Mouse (Mus musculus): ENCODE results near the gene Sgta. TPM values are rescaled to one million over a fixed set of nuclear protein-coding genes. Genes with fewer than 3 reads are reported as not detected.

The Sgta gene
- polyA plus RNA-seq (2012; rRNA removed), result 116 and 222 TPM in 2 replicates

- Histone ChIP-seq H3K27me3 (ENCODE audit: control insufficient read depth, insufficient read depth, low read length) (no peaks in the 10 kb centered on the region), H3K4me1 (ENCODE audit: control insufficient read depth, insufficient read depth, insufficient read length, low read length) (peaks cover 6% of the 10 kb centered on the region), H3K4me3 (ENCODE audit: low read depth, low read length) (peak within 1 kb of the TSS; percentile 79), H3K36me3 (ENCODE audit: control insufficient read depth, insufficient read depth, low read length) (no peaks in the 10 kb centered on the region), H3K27ac (ENCODE audit: insufficient read depth, low read depth, low read length) (peak within 1 kb of the TSS; percentile 40)
- under 1% methylated on average over 48 of the region's 48 CpGs for WGBS
- TF ChIP-seq CTCF (IDR thresholded peaks at IDR 0.05; ENCODE audit: extremely low read depth, insufficient read length, insufficient replicate concordance, low read depth, low read length), result no peak
- peak; percentile 74 for TF ChIP-seq POLR2A (IDR thresholded peaks at IDR 0.05; ENCODE audit: low read depth, low read length)
These were observed at the start of gene Sgta for GRCm38 (mm10) chr10:81059603-81060543. Gene Sgta, minus strand, starts transcription at chr10:81060181.

GRCm38 (mm10) chr10:81106113-81106721 is 46.2 kb upstream of the Sgta start:
- Histone ChIP-seq H3K4me1 (ENCODE audit: control insufficient read depth, insufficient read depth, insufficient read length, low read length) (peaks cover 38% of the 10 kb centered on the region), H3K27ac (ENCODE audit: insufficient read depth, low read depth, low read length) (peak overlapping the region; percentile 98), H3K36me3 (ENCODE audit: control insufficient read depth, insufficient read depth, low read length) (peaks cover 32% of the 10 kb centered on the region), H3K4me3 (ENCODE audit: low read depth, low read length) (peak overlapping the region; percentile 92), H3K27me3 (ENCODE audit: control insufficient read depth, insufficient read depth, low read length) (no peaks in the 10 kb centered on the region)
- WGBS, result 2% methylated on average over 35 of the region's 35 CpGs
- TF ChIP-seq POLR2A (IDR thresholded peaks at IDR 0.05; ENCODE audit: low read depth, low read length), result no peak; the same call in 1 of the 2 replicates
- no peak for TF ChIP-seq CTCF (IDR thresholded peaks at IDR 0.05; ENCODE audit: extremely low read depth, insufficient read length, insufficient replicate concordance, low read depth, low read length)

- H3K27ac ChIP-seq (ENCODE audit: insufficient read depth, low read depth, low read length), result peak within 1 kb of the TSS; percentile 98
- H3K36me3 ChIP-seq (ENCODE audit: control insufficient read depth, insufficient read depth, low read length), result peaks cover 26% of the 10 kb centered on the region
- TF ChIP-seq POLR2A (IDR thresholded peaks at IDR 0.05; ENCODE audit: low read depth, low read length), result peak; percentile 98
- no peak for TF ChIP-seq CTCF (IDR thresholded peaks at IDR 0.05; ENCODE audit: extremely low read depth, insufficient read length, insufficient replicate concordance, low read depth, low read length)
- WGBS, result under 1% methylated on average over 56 of the region's 56 CpGs
- no peaks in the 10 kb centered on the region for H3K27me3 ChIP-seq (ENCODE audit: control insufficient read depth, insufficient read depth, low read length)
- peak within 1 kb of the TSS; percentile 92 for H3K4me3 ChIP-seq (ENCODE audit: low read depth, low read length)
- peaks cover 41% of the 10 kb centered on the region for H3K4me1 ChIP-seq (ENCODE audit: control insufficient read depth, insufficient read depth, insufficient read length, low read length)
These were observed 45.7 kb upstream of the Sgta start, which contains the start of gene Map2k2 for GRCm38 (mm10) chr10:81105565-81106112. Gene Map2k2, plus strand, starts transcription at chr10:81105915.

- TF ChIP-seq CTCF (IDR thresholded peaks at IDR 0.05; ENCODE audit: extremely low read depth, insufficient read length, insufficient replicate concordance, low read depth, low read length), result no peak
- no peak for TF ChIP-seq POLR2A (IDR thresholded peaks at IDR 0.05; ENCODE audit: low read depth, low read length)
- no peaks in the 10 kb centered on the region for H3K27me3 ChIP-seq (ENCODE audit: control insufficient read depth, insufficient read depth, low read length)
- H3K4me1 ChIP-seq (ENCODE audit: control insufficient read depth, insufficient read depth, insufficient read length, low read length), result peaks cover 38% of the 10 kb centered on the region
- peak overlapping the region; percentile 85 for H3K27ac ChIP-seq (ENCODE audit: insufficient read depth, low read depth, low read length)
- peaks cover 10% of the 10 kb centered on the region for H3K36me3 ChIP-seq (ENCODE audit: control insufficient read depth, insufficient read depth, low read length)
- 39% methylated on average over 9 of the region's 9 CpGs for WGBS
- H3K4me3 ChIP-seq (ENCODE audit: low read depth, low read length), result no peak overlapping the region
These were observed 35.1 kb upstream of the Sgta start for GRCm38 (mm10) chr10:81094931-81095678.

- 17% methylated on average over 22 of the region's 22 CpGs for WGBS
- Histone ChIP-seq H3K4me1 (ENCODE audit: control insufficient read depth, insufficient read depth, insufficient read length, low read length) (peaks cover 41% of the 10 kb centered on the region), H3K27me3 (ENCODE audit: control insufficient read depth, insufficient read depth, low read length) (no peaks in the 10 kb centered on the region), H3K36me3 (ENCODE audit: control insufficient read depth, insufficient read depth, low read length) (peaks cover 33% of the 10 kb centered on the region), H3K27ac (ENCODE audit: insufficient read depth, low read depth, low read length) (peak overlapping the region; percentile 88), H3K4me3 (ENCODE audit: low read depth, low read length) (peak overlapping the region; percentile 66)
- TF ChIP-seq CTCF (IDR thresholded peaks at IDR 0.05; ENCODE audit: extremely low read depth, insufficient read length, insufficient replicate concordance, low read depth, low read length), result no peak
- TF ChIP-seq POLR2A (IDR thresholded peaks at IDR 0.05; ENCODE audit: low read depth, low read length), result peak; percentile 83
These were observed 32.7 kb upstream of the Sgta start for GRCm38 (mm10) chr10:81092465-81093250.

- peaks cover 43% of the 10 kb centered on the region for H3K36me3 ChIP-seq (ENCODE audit: control insufficient read depth, insufficient read depth, low read length)
- peak overlapping the region; percentile 66 for H3K4me3 ChIP-seq (ENCODE audit: low read depth, low read length)
- no peaks in the 10 kb centered on the region for H3K27me3 ChIP-seq (ENCODE audit: control insufficient read depth, insufficient read depth, low read length)
- TF ChIP-seq POLR2A (IDR thresholded peaks at IDR 0.05; ENCODE audit: low read depth, low read length), result no peak; the same call in 1 of the 2 replicates
- no peak for TF ChIP-seq CTCF (IDR thresholded peaks at IDR 0.05; ENCODE audit: extremely low read depth, insufficient read length, insufficient replicate concordance, low read depth, low read length)
- peaks cover 37% of the 10 kb centered on the region for H3K4me1 ChIP-seq (ENCODE audit: control insufficient read depth, insufficient read depth, insufficient read length, low read length)
- WGBS, result 18% methylated on average over 7 of the region's 7 CpGs
- peak overlapping the region; percentile 88 for H3K27ac ChIP-seq (ENCODE audit: insufficient read depth, low read depth, low read length)
These were observed 30.6 kb upstream of the Sgta start for GRCm38 (mm10) chr10:81090621-81091020.

Data from small intestine, adult 2 months (tissue).